Mouse (Mus musculus) liver, embryonic 14.5 days (tissue): ENCODE measurements at regions not wholly inside any gene's neighbourhood (a gene's known extent, or its start where the extent isn't known, plus 50 kb on each side); places are given as distances from the start of the nearest gene placed in this dataset.

ENCODE experiments used
- ATAC-seq: fragments of 200-750 bp; cut with Nextera tagmentation; 2 replicates; pipeline ENCODE4 v1.8.0; 2017; ENCODE audit warnings: moderate number of reproducible peaks, mild to moderate bottlenecking, moderate library complexity; ENCODE audit not compliant: insufficient read depth
- DNase-seq, 3 experiments: peaks; one replicate each; pipeline ENCODE4 v3.0.0-alpha.2; 2012 to 2013; ENCODE audit warnings: low read depth in 3 of 3, low spot score in 3 of 3
- H3K27ac ChIP-seq: fragments of 300-500 bp; sonication (generic); 2 replicates; pipeline ENCODE4 v1.5.1; 2014; ENCODE audit warnings: moderate library complexity, mild to moderate bottlenecking, control low read depth, inconsistent platforms
- H3K27me3 ChIP-seq: fragments of 300-500 bp; sonication (generic); 2 replicates; pipeline ENCODE4 v1.6.1; 2014; ENCODE audit warnings: mild to moderate bottlenecking, low read length, moderate library complexity; ENCODE audit not compliant: control insufficient read depth, insufficient read depth
- H3K36me3 ChIP-seq: fragments of 300-500 bp; sonication (generic); replicated peaks from 2 replicates; pipeline ENCODE4 v1.6.1; 2014; ENCODE audit warnings: low read depth; ENCODE audit not compliant: control insufficient read depth, insufficient read depth
- H3K4me1 ChIP-seq, 2 experiments: fragments of 200-500 bp in 1 of 2; fragments of 300-500 bp in 1 of 2; sonication (generic) in 1 of 2; replicated peaks; 2 replicates each; pipeline ENCODE4 v1.6.1; 2012 to 2014; ENCODE audit warnings: antibody characterized with exemption in 1 of 2, inconsistent platforms in 1 of 2, low read length in 1 of 2; ENCODE audit not compliant: control insufficient read depth in 2 of 2, insufficient read depth in 2 of 2
- H3K4me2 ChIP-seq: fragments of 300-500 bp; sonication (generic); 2 replicates; pipeline ENCODE4 v1.6.1; 2014; ENCODE audit warnings: low read depth, mild to moderate bottlenecking, control low read depth, moderate library complexity
- H3K4me3 ChIP-seq, 2 experiments: fragments of 200-500 bp in 1 of 2; fragments of 300-500 bp in 1 of 2; sonication (generic) in 1 of 2; 2 replicates each; pipeline ENCODE4 v1.5.1; 2012 to 2014; ENCODE audit warnings: low read depth in 2 of 2, low read length in 2 of 2, mild to moderate bottlenecking in 2 of 2, control low read depth in 1 of 2, inconsistent platforms in 1 of 2, moderate library complexity in 1 of 2; ENCODE audit not compliant: insufficient read depth in 1 of 2
- H3K9ac ChIP-seq: fragments of 300-500 bp; sonication (generic); replicated peaks from 2 replicates; pipeline ENCODE4 v1.6.1; 2014; ENCODE audit warnings: mild to moderate bottlenecking, control low read depth, moderate library complexity
- H3K9me3 ChIP-seq: fragments of 300-500 bp; sonication (generic); 2 replicates; pipeline ENCODE4 v1.6.1; 2016; ENCODE audit warnings: low read length, mixed read lengths; ENCODE audit not compliant: control insufficient read depth
- CTCF ChIP-seq: IDR thresholded peaks from 2 replicates; pipeline ENCODE4 v1.5.1; 2016; ENCODE audit warnings: antibody characterized with exemption, low read depth, control low read depth
- EP300 ChIP-seq: IDR thresholded peaks from 2 replicates; pipeline ENCODE4 v1.6.1; 2016; ENCODE audit warnings: antibody characterized with exemption, low read depth
- WGBS: fragments of 180-500 bp; shearing (Covaris S2); extraction: QIAGEN DNeasy Blood & Tissue Kit; methylation state at CpG from one replicate; pipeline ENCODE4 v1.1.7; 2014; ENCODE audit not compliant: insufficient replicate concordance; 5-methylcytosine and 5-hydroxymethylcytosine counted together

DNA sequence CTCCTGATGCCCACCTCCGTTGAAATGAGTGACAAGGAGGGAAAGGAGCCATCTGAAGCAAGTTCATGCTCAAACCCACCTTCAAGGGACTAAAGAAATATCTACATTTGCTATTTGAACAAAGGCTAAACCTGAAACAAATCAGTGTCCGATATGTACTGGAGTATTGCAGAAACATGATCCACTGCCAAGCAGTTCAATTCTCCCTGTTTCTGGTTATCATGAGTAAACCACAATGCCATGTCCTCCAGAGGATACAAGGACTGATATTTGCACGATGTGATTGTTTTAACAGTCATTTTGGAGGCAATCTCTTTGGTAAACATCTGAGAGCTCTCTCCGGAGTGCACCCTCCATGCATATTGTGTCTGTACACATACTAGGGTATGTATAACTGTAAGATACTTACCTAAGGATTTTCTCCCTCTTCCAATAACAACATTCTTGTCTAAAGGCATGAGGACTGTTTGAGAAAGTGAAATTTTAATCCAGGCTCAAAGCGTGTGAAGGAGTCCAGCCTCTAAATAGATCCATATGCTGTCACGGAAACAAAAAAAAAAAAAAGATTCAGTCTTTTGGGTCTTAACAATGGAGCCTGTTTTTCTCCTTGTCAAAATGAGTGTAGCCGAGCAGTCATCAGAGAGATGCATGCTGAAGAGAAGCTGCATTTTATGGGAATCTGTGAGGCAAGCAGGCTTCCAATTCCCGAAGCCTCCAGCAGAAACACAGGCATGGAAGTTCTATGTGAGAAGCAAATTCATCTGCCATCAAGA, 141.3 kb downstream of the Tmem26 start:
- H3K4me2 ChIP-seq: no peak overlapping the region
- ATAC-seq (no peak), DNase-seq (no peak)
- H3K9ac ChIP-seq: no peak overlapping the region
- no peaks in the 10 kb centered on the region for H3K36me3 ChIP-seq
- no peaks in the 10 kb centered on the region for H3K4me1 ChIP-seq
- H3K4me3 ChIP-seq: no peak overlapping the region
- no peak overlapping the region for H3K27ac ChIP-seq
- WGBS: 58% methylated on average over 8 of the region's 8 CpGs
- TF ChIP-seq CTCF (no peak), EP300 (no peak)
- no peaks in the 10 kb centered on the region for H3K9me3 ChIP-seq
- H3K27me3 ChIP-seq: no peaks in the 10 kb centered on the region

GRCm38 (mm10) chr10:68865776-68866175, 142.3 kb downstream of the Tmem26 start:
- WGBS: 64% methylated on average over 5 of the region's 5 CpGs
- no peaks in the 10 kb centered on the region for H3K4me1 ChIP-seq
- H3K36me3 ChIP-seq: no peaks in the 10 kb centered on the region
- ATAC-seq (no peak), DNase-seq (no peak)
- H3K27ac ChIP-seq: no peak overlapping the region
- no peaks in the 10 kb centered on the region for H3K9me3 ChIP-seq
- no peaks in the 10 kb centered on the region for H3K27me3 ChIP-seq
- no peak overlapping the region for H3K9ac ChIP-seq
- TF ChIP-seq CTCF (no peak), EP300 (no peak)
- no peak overlapping the region for H3K4me2 ChIP-seq
- no peak overlapping the region for H3K4me3 ChIP-seq

- H3K4me1 ChIP-seq: no peaks in the 10 kb centered on the region
- H3K4me2 ChIP-seq: no peak overlapping the region
- no peak overlapping the region for H3K27ac ChIP-seq
- no peaks in the 10 kb centered on the region for H3K9me3 ChIP-seq
- TF ChIP-seq CTCF (no peak), EP300 (no peak)
- no peak for DNase-seq
- no peak overlapping the region for H3K9ac ChIP-seq
- WGBS: 63% methylated on average over 1 of the region's 1 CpGs
- no peaks in the 10 kb centered on the region for H3K27me3 ChIP-seq
- H3K4me3 ChIP-seq: no peak overlapping the region
- no peaks in the 10 kb centered on the region for H3K36me3 ChIP-seq
- ATAC-seq: no peak
Measured at GRCm38 (mm10) chr10:68867361-68867760, 143.9 kb downstream of the Tmem26 start.

DNA sequence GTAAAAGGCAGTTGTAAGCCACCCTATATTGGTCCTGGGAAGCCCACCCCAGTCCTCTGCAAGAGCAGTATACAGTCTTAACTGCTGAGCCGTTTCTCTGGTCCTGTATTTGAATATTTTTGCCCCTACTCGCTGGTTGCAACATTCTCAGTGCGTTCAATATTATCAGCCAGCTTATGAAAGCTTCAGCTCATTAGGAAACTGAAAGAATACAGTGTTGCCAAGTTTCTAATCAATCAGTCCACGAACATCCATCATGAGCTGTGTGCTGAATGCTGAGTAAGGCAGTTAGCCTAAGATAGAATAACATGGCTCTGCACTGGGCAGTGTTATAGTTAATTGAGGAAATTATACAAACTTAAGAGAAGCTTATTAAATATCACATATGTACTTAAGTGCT, 148.7 kb downstream of the Tmem26 start:
- H3K4me3 ChIP-seq: no peak overlapping the region
- H3K9me3 ChIP-seq: no peaks in the 10 kb centered on the region
- H3K36me3 ChIP-seq: no peaks in the 10 kb centered on the region
- H3K27ac ChIP-seq: no peak overlapping the region
- H3K4me2 ChIP-seq: no peak overlapping the region
- TF ChIP-seq CTCF (no peak), EP300 (no peak)
- DNase-seq (no peak), ATAC-seq (no peak)
- H3K4me1 ChIP-seq: no peaks in the 10 kb centered on the region
- no peaks in the 10 kb centered on the region for H3K27me3 ChIP-seq
- no peak overlapping the region for H3K9ac ChIP-seq
- 43% methylated on average over 4 of the region's 4 CpGs for WGBS

DNA sequence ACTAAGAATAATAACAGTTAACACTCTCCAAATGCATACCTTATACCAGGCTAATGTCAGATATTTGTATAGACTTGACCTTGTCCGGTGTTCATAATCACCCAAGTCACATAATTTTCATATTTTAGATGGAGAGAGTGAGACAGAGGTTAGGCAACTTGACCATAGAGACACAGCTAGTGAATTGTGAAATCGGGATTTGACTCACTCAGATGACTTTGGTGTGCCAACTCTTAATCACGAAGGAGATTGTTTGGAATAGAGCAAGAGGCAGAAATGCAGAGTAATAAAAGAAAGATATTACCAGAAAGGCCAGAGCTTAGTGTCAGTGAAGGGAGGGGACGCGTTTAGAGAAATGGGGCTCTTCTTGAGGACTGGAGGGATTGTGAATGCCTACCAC, 152.2 kb downstream of the Tmem26 start:
- Histone ChIP-seq H3K27me3 (no peaks in the 10 kb centered on the region), H3K27ac (no peak overlapping the region), H3K9me3 (no peaks in the 10 kb centered on the region), H3K4me1 (no peaks in the 10 kb centered on the region), H3K4me3 (no peak overlapping the region), H3K4me2 (no peak overlapping the region), H3K36me3 (no peaks in the 10 kb centered on the region), H3K9ac (no peak overlapping the region)
- no peak for TF ChIP-seq CTCF
- no peak for TF ChIP-seq EP300
- 65% methylated on average over 5 of the region's 5 CpGs for WGBS
- ATAC-seq: no peak
- DNase-seq: no peak
